Mouse (Mus musculus) stomach, postnatal 0 days (tissue): ENCODE results near the gene Ssbp2. TPM values are rescaled to one million over a fixed set of nuclear protein-coding genes. Genes with fewer than 3 reads are reported as not detected.

Experiments
- ATAC-seq: fragments of 200-750 bp; cut with Nextera tagmentation; 2 replicates; pipeline ENCODE4 v1.8.0; 2017; ENCODE audit not compliant: low FRiP score, low TSS enrichment
- DNase-seq: peaks from one replicate; pipeline ENCODE4 v3.0.0-alpha.2; 2016; ENCODE audit warnings: low spot score
- H3K27ac ChIP-seq: fragments of 300-500 bp; sonication (generic); replicated peaks from 2 replicates; pipeline ENCODE4 v1.5.1; 2014; ENCODE audit warnings: mild to moderate bottlenecking, control low read depth
- H3K27me3 ChIP-seq: fragments of 300-500 bp; sonication (generic); 2 replicates; pipeline ENCODE4 v1.6.1; 2014; ENCODE audit warnings: low read length; ENCODE audit not compliant: control insufficient read depth, insufficient read depth
- H3K36me3 ChIP-seq: fragments of 300-500 bp; sonication (generic); 2 replicates; pipeline ENCODE4 v1.6.1; 2014; ENCODE audit warnings: low read length, mixed read lengths; ENCODE audit not compliant: control insufficient read depth, insufficient read depth
- H3K4me1 ChIP-seq: fragments of 300-500 bp; sonication (generic); replicated peaks from 2 replicates; pipeline ENCODE4 v1.6.1; 2014; ENCODE audit warnings: antibody characterized with exemption; ENCODE audit not compliant: control insufficient read depth, insufficient read depth
- H3K4me2 ChIP-seq: fragments of 300-500 bp; sonication (generic); replicated peaks from 2 replicates; pipeline ENCODE4 v1.6.1; 2014; ENCODE audit warnings: low read depth, mild to moderate bottlenecking, control low read depth, moderate library complexity
- H3K4me3 ChIP-seq: fragments of 300-500 bp; sonication (generic); 2 replicates; pipeline ENCODE4 v1.5.1; 2014; ENCODE audit warnings: low read depth, low read length, control low read depth
- H3K9ac ChIP-seq: fragments of 300-500 bp; sonication (generic); 2 replicates; pipeline ENCODE4 v1.6.1; 2014; ENCODE audit warnings: mild to moderate bottlenecking, low read length, control low read depth, mixed read lengths
- H3K9me3 ChIP-seq: fragments of 300-500 bp; sonication (generic); 2 replicates; pipeline ENCODE4 v1.6.1; 2016; ENCODE audit warnings: low read length; ENCODE audit not compliant: control insufficient read depth
- CTCF ChIP-seq: IDR thresholded peaks from 2 replicates; pipeline ENCODE4 v1.5.1; 2016; ENCODE audit warnings: antibody characterized with exemption, low read depth, mild to moderate bottlenecking, moderate library complexity
- EP300 ChIP-seq: optimal IDR thresholded peaks from 2 replicates; pipeline ENCODE3; 2016; ENCODE audit warnings: antibody characterized with exemption
- WGBS: fragments of 180-500 bp; shearing (Covaris S2); extraction: QIAGEN DNeasy Blood & Tissue Kit; methylation state at CpG from one replicate; pipeline ENCODE4 v1.1.7; 2014; 5-methylcytosine and 5-hydroxymethylcytosine counted together
- polyA plus RNA-seq: library from polyadenylated mRNA; unstranded; fragments of >200 nt; fragmentation: Nextera tagmentation; extraction: Ambion mirVana; gene quantifications from 2 replicates; pipeline ENCODE4 v1.2.1, GENCODE M21; 2015

Gene Ssbp2
- polyA plus RNA-seq, 1 experiment from 2014 or later, result 59.2 TPM

DNA sequence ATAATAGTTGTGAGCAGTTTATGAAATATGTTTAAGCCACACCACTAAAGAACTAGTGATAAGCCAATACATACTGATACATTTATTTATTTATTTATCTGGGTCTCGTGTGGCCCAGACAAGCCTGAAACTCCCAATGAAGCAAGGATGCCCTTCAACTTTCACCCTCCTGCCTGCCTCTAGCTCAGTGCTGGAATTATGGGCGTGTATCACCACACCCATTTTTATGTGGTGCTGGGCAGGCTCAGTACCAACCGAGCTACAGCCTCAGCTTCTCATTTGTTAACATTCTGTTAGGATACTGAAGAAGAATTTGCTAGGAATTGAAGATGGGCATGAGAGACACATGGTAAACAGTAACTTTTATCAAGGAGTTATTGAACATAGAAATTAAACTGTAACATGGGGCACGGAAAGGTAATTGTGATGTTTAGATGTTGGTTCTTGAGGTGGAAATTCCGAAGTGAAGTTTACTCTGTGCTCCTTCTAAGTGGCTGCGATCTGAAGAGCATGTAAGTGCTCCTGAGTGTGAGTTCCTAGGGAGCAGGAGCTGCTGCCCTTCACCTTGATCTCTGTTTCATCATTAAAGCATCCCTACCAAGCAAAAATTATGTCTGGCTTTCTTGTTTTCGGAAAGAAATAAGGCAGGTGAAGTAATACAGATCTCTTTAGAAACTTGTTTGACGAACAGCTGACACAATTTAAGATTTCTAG lies 5.1 kb downstream of the Ssbp2 start:
- 64% methylated on average over 8 of the region's 8 CpGs for WGBS
- ATAC-seq, result no peak

DNA sequence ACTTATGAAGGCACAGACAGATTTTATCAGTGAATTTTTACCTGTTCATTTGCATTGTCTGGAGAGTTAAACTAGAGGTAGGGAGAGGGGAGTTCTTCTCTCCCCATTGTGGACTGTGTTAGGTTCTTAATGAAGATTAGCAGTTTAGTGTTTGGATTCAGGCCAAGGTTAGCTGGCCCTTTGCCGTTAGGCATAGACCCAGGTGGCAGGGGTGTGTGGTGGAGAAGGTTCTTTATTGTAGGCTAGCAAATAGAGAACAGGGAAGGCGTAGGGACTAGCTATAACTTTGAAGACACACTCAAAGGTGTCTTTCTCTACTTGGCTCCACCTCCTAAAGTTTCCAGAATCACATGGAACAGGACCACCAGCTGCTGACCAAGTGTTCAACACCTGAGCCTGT lies 11.5 kb downstream of the Ssbp2 start:
- no peak overlapping the region for H3K27ac ChIP-seq
- H3K9ac ChIP-seq, result no peak overlapping the region
- no peaks in the 10 kb centered on the region for H3K27me3 ChIP-seq
- no peaks in the 10 kb centered on the region for H3K9me3 ChIP-seq
- ATAC-seq (no peak), DNase-seq (no peak)
- no peak overlapping the region for H3K4me3 ChIP-seq
- H3K4me1 ChIP-seq, result no peaks in the 10 kb centered on the region
- WGBS, result 40% methylated on average over 2 of the region's 2 CpGs
- no peaks in the 10 kb centered on the region for H3K36me3 ChIP-seq
- no peak for TF ChIP-seq CTCF
- no peak for TF ChIP-seq EP300
- no peak overlapping the region for H3K4me2 ChIP-seq

More for the DNA sequence above, 5.1 kb downstream of the Ssbp2 start:
- no peaks in the 10 kb centered on the region for H3K27me3 ChIP-seq
- TF ChIP-seq CTCF, result no peak
- TF ChIP-seq EP300, result no peak
- no peaks in the 10 kb centered on the region for H3K36me3 ChIP-seq
- no peaks in the 10 kb centered on the region for H3K9me3 ChIP-seq
- no peak overlapping the region for H3K27ac ChIP-seq
- no peak for DNase-seq
- H3K4me2 ChIP-seq, result no peak overlapping the region
- H3K4me1 ChIP-seq, result no peaks in the 10 kb centered on the region
- no peak overlapping the region for H3K9ac ChIP-seq
- H3K4me3 ChIP-seq, result no peak overlapping the region

DNA sequence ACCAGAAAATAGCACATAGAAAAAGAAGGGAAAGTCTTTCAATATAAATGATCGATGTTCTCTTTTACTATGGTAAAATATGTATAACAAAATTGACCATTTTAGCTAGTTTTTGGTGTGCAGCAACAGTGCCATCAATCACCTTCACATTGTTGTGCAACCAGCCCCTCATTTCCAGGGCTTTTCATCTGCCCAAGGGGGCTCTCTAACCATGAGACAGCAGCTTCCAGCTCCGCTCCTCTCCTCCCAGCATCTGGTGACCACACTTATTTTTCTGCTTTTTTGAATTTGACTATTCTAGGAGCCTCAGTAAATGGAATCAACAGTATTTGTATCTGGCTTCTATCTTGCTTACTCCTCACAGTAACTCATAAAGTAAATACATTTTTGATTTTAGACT lies 11.9 kb downstream of the Ssbp2 start:
- 84% methylated on average over 2 of the region's 2 CpGs for WGBS
- no peak overlapping the region for H3K9ac ChIP-seq
- H3K4me3 ChIP-seq, result no peak overlapping the region

DNA sequence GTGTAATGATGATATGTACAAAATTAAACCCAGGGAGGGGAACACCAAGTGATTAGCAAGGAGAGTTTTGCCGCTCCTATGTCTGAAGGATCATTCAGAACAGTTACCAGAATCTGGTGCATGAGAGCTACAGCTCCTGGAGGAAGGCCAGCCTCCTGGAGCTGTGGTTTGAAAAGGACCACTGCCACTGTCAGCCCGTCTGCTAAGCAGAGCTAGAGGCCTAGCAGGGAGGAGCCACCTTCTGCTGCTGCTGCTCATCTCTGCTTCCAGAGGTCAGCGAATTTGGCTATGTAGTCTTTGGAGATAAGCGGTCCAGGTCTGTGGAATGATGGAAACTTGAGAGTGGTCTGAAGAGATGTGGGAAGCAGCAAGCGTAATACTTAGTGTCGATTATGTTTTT lies 13.4 kb downstream of the Ssbp2 start:
- TF ChIP-seq EP300 (no peak), CTCF (no peak)
- H3K9me3 ChIP-seq, result no peaks in the 10 kb centered on the region
- H3K4me1 ChIP-seq, result no peaks in the 10 kb centered on the region
- H3K4me2 ChIP-seq, result no peak overlapping the region
- H3K9ac ChIP-seq, result no peak overlapping the region
- WGBS, result 57% methylated on average over 6 of the region's 6 CpGs
- DNase-seq (no peak), ATAC-seq (no peak)
- no peaks in the 10 kb centered on the region for H3K27me3 ChIP-seq
- H3K27ac ChIP-seq, result no peak overlapping the region
- no peak overlapping the region for H3K4me3 ChIP-seq
- H3K36me3 ChIP-seq, result no peaks in the 10 kb centered on the region

More for the DNA sequence above, 11.9 kb downstream of the Ssbp2 start:
- H3K9me3 ChIP-seq, result no peaks in the 10 kb centered on the region
- H3K27ac ChIP-seq, result no peak overlapping the region
- no peaks in the 10 kb centered on the region for H3K27me3 ChIP-seq
- TF ChIP-seq EP300, result no peak
- TF ChIP-seq CTCF, result no peak
- H3K36me3 ChIP-seq, result no peaks in the 10 kb centered on the region
- DNase-seq (no peak), ATAC-seq (no peak)
- no peaks in the 10 kb centered on the region for H3K4me1 ChIP-seq
- H3K4me2 ChIP-seq, result no peak overlapping the region

DNA sequence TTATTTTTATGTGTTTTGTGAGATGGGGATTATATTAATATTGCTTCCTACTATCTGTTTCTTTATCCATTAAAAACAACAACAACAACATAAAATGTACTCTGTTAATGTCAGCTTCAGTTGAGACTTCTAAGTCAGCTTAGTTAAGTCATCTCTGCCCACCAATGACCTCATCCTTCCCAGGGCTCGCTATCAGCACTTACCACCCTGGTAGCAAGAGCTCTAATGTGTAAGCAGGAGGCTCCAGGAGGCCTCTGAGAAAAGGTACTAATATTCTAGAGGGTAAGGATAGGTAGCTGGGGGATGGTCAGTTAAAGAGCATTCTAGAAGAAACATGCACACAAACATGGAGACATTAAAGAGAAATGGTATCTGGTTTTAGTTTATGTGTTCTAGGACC lies 13.9 kb downstream of the Ssbp2 start:
- 36% methylated on average over 1 of the region's 1 CpGs for WGBS

DNA sequence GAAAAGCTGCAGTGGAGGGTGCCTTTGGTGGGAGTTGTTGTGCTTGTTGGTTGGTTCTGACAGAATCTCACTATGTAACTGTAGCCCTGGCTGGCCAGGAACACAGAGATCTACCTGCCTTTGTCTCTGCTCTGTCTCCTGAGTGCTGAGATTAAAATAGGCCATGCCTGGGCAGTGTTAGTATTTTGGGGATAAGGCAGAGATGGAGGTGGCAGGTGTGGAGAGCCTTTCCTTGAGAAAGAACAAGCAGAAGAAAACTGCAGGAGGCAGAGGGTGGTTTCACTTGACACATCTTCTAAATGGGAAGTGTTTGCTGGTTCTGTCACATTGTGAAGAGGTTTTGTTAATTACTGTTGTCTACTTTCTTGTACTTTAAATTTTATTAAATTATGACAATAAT lies 15.8 kb downstream of the Ssbp2 start:
- Histone ChIP-seq H3K27ac (no peak overlapping the region), H3K9ac (no peak overlapping the region), H3K36me3 (no peaks in the 10 kb centered on the region), H3K27me3 (no peaks in the 10 kb centered on the region), H3K4me1 (no peaks in the 10 kb centered on the region), H3K4me2 (no peak overlapping the region), H3K9me3 (no peaks in the 10 kb centered on the region), H3K4me3 (no peak overlapping the region)
- TF ChIP-seq CTCF (no peak), EP300 (no peak)
- DNase-seq, result no peak
- no peak for ATAC-seq

More for the DNA sequence above, 13.9 kb downstream of the Ssbp2 start:
- no peaks in the 10 kb centered on the region for H3K27me3 ChIP-seq
- H3K4me1 ChIP-seq, result no peaks in the 10 kb centered on the region
- no peaks in the 10 kb centered on the region for H3K9me3 ChIP-seq
- no peaks in the 10 kb centered on the region for H3K36me3 ChIP-seq
- no peak overlapping the region for H3K4me2 ChIP-seq
- no peak for DNase-seq
- TF ChIP-seq CTCF (no peak), EP300 (no peak)
- no peak overlapping the region for H3K27ac ChIP-seq
- H3K9ac ChIP-seq, result no peak overlapping the region
- H3K4me3 ChIP-seq, result no peak overlapping the region
- no peak for ATAC-seq
